Mouse (Mus musculus) intestine, embryonic 16.5 days (tissue): ENCODE data around the gene Sgms2. TPM values are rescaled to one million over a fixed set of nuclear protein-coding genes. Genes with fewer than 3 reads are reported as not detected.
A peak's percentile ranks its signal among the peaks of the same experiment; 100 is the strongest.

Experiments used
- ATAC-seq: fragments of 200-750 bp; cut with Nextera tagmentation; 2 replicates; pipeline ENCODE4 v1.8.0; 2017; ENCODE audit warnings: moderate TSS enrichment, moderate library complexity
- H3K27ac ChIP-seq: fragments of 300-500 bp; sonication (generic); 2 replicates; pipeline ENCODE4 v1.5.1; 2014; ENCODE audit warnings: mild to moderate bottlenecking, low read length
- H3K27me3 ChIP-seq: fragments of 300-500 bp; sonication (generic); replicated peaks from 2 replicates; pipeline ENCODE4 v1.6.1; 2014; ENCODE audit warnings: low read length, control low read depth, mixed read lengths; ENCODE audit not compliant: control insufficient read depth, insufficient read depth
- H3K36me3 ChIP-seq: fragments of 300-500 bp; sonication (generic); 2 replicates; pipeline ENCODE4 v1.6.1; 2014; ENCODE audit warnings: low read length, control low read depth; ENCODE audit not compliant: control insufficient read depth, insufficient read depth
- H3K4me1 ChIP-seq: fragments of 300-500 bp; sonication (generic); 2 replicates; pipeline ENCODE4 v1.6.1; 2014; ENCODE audit warnings: low read length, control low read depth, mixed read lengths; ENCODE audit not compliant: control insufficient read depth, insufficient read depth
- H3K4me2 ChIP-seq: fragments of 300-500 bp; sonication (generic); 2 replicates; pipeline ENCODE4 v1.6.1; 2014; ENCODE audit warnings: low read depth, low read length, control low read depth
- H3K4me3 ChIP-seq: fragments of 300-500 bp; sonication (generic); 2 replicates; pipeline ENCODE4 v1.5.1; 2014; ENCODE audit warnings: mild to moderate bottlenecking, low read length
- H3K9ac ChIP-seq: fragments of 300-500 bp; sonication (generic); 2 replicates; pipeline ENCODE4 v1.6.1; 2014; ENCODE audit warnings: low read depth, low read length
- H3K9me3 ChIP-seq: fragments of 300-500 bp; sonication (generic); 2 replicates; pipeline ENCODE4 v1.6.1; 2016; ENCODE audit warnings: low read length, control low read depth; ENCODE audit not compliant: control insufficient read depth
- WGBS: fragments of 180-500 bp; shearing (Covaris S2); extraction: QIAGEN DNeasy Blood & Tissue Kit; methylation state at CpG from one replicate; pipeline ENCODE4 v1.1.7; 2014; 5-methylcytosine and 5-hydroxymethylcytosine counted together
- polyA plus RNA-seq: library from polyadenylated mRNA; unstranded; fragments of >200 nt; fragmentation: Nextera tagmentation; extraction: Ambion mirVana; gene quantifications from 2 replicates; pipeline ENCODE4 v1.2.1, GENCODE M21; 2015

Sgms2 gene
- polyA plus RNA-seq, 1 experiment from 2014 or later: 18.4 TPM

GRCm38 (mm10) chr3:131490143-131490908, 885 bp downstream of the Sgms2 start:
- peak overlapping the region; percentile 93 for H3K4me2 ChIP-seq
- H3K9me3 ChIP-seq: no peaks in the 10 kb centered on the region
- under 1% methylated on average over 75 of the region's 78 CpGs for WGBS
- peak overlapping the region; percentile 96 for H3K27ac ChIP-seq
- ATAC-seq: peak; percentile 93
- H3K9ac ChIP-seq: peak overlapping the region; percentile 86
- peaks cover 7% of the 10 kb centered on the region; the same call in 1 of the 2 replicates for H3K4me1 ChIP-seq
- 0 out of 2 replicates have a peak, but pooled peaks cover 3% of the 10 kb centered on the region for H3K27me3 ChIP-seq
- no peaks in the 10 kb centered on the region for H3K36me3 ChIP-seq
- H3K4me3 ChIP-seq: peak overlapping the region; percentile 77

GRCm38 (mm10) chr3:131489657-131490142, 1.5 kb downstream of the Sgms2 start:
- Histone ChIP-seq H3K4me1 (peaks cover 7% of the 10 kb centered on the region; the same call in 1 of the 2 replicates), H3K9ac (peak overlapping the region; percentile 86), H3K9me3 (no peaks in the 10 kb centered on the region), H3K4me2 (peak overlapping the region; percentile 93), H3K27ac (peak overlapping the region; percentile 96), H3K36me3 (no peaks in the 10 kb centered on the region), H3K4me3 (peak overlapping the region; percentile 77), H3K27me3 (0 out of 2 replicates have a peak, but pooled peaks cover 3% of the 10 kb centered on the region)
- WGBS: under 1% methylated on average over 36 of the region's 36 CpGs
- ATAC-seq: peak; percentile 60

GRCm38 (mm10) chr3:131488969-131489368, 2.2 kb downstream of the Sgms2 start:
- 0 out of 2 replicates have a peak overlapping the region, but pooled peaks have one; percentile 21 for H3K9ac ChIP-seq
- ATAC-seq: peak; percentile 19
- peak overlapping the region; percentile 77 for H3K4me3 ChIP-seq
- H3K4me1 ChIP-seq: peaks cover 7% of the 10 kb centered on the region; the same call in 1 of the 2 replicates
- peak overlapping the region; percentile 96 for H3K27ac ChIP-seq
- no peaks in the 10 kb centered on the region for H3K9me3 ChIP-seq
- H3K36me3 ChIP-seq: no peaks in the 10 kb centered on the region
- 0 out of 2 replicates have a peak, but pooled peaks cover 3% of the 10 kb centered on the region for H3K27me3 ChIP-seq
- peak overlapping the region; percentile 93 for H3K4me2 ChIP-seq
- 23% methylated on average over 5 of the region's 5 CpGs for WGBS

- Histone ChIP-seq H3K36me3 (no peaks in the 10 kb centered on the region), H3K9ac (no peak overlapping the region), H3K4me3 (peak overlapping the region; percentile 16; the same call in 1 of the 2 replicates), H3K27me3 (0 out of 2 replicates have a peak, but pooled peaks cover 3% of the 10 kb centered on the region), H3K27ac (peak overlapping the region; percentile 37; the same call in 1 of the 2 replicates), H3K4me2 (peak overlapping the region; percentile 34; the same call in 1 of the 2 replicates), H3K4me1 (peaks cover 7% of the 10 kb centered on the region; the same call in 1 of the 2 replicates), H3K9me3 (no peaks in the 10 kb centered on the region)
- peak; percentile 74 for ATAC-seq
- WGBS: 53% methylated on average over 9 of the region's 9 CpGs
Observed at GRCm38 (mm10) chr3:131488403-131488802, 2.8 kb downstream of the Sgms2 start.

GRCm38 (mm10) chr3:131485388-131485787, 5.8 kb downstream of the Sgms2 start:
- ATAC-seq: no peak
- H3K27ac ChIP-seq: 0 out of 2 replicates have a peak overlapping the region, but pooled peaks have one; percentile 39
- no peak overlapping the region for H3K9ac ChIP-seq
- H3K4me3 ChIP-seq: no peak overlapping the region
- WGBS: 60% methylated on average over 5 of the region's 5 CpGs
- H3K4me1 ChIP-seq: no peaks in the 10 kb centered on the region
- no peaks in the 10 kb centered on the region for H3K9me3 ChIP-seq
- H3K36me3 ChIP-seq: no peaks in the 10 kb centered on the region
- no peaks in the 10 kb centered on the region for H3K27me3 ChIP-seq
- no peak overlapping the region for H3K4me2 ChIP-seq

- Histone ChIP-seq H3K4me3 (no peak overlapping the region), H3K4me1 (no peaks in the 10 kb centered on the region), H3K27me3 (no peaks in the 10 kb centered on the region), H3K4me2 (no peak overlapping the region), H3K27ac (no peak overlapping the region), H3K36me3 (no peaks in the 10 kb centered on the region), H3K9ac (no peak overlapping the region), H3K9me3 (no peaks in the 10 kb centered on the region)
- no peak for ATAC-seq
- WGBS: 91% methylated on average over 7 of the region's 7 CpGs
Observed at GRCm38 (mm10) chr3:131483650-131484049, 7.6 kb downstream of the Sgms2 start.

- no peak overlapping the region for H3K9ac ChIP-seq
- H3K4me1 ChIP-seq: no peaks in the 10 kb centered on the region
- ATAC-seq: no peak
- H3K4me3 ChIP-seq: no peak overlapping the region
- H3K4me2 ChIP-seq: no peak overlapping the region
- no peaks in the 10 kb centered on the region for H3K27me3 ChIP-seq
- no peak overlapping the region for H3K27ac ChIP-seq
- H3K9me3 ChIP-seq: no peaks in the 10 kb centered on the region
- H3K36me3 ChIP-seq: no peaks in the 10 kb centered on the region
- WGBS: 58% methylated on average over 17 of the region's 17 CpGs
Observed at GRCm38 (mm10) chr3:131481976-131482712, 9.1 kb downstream of the Sgms2 start.

GRCm38 (mm10) chr3:131480659-131481058, 10.6 kb downstream of the Sgms2 start:
- Histone ChIP-seq H3K4me3 (no peak overlapping the region), H3K36me3 (no peaks in the 10 kb centered on the region), H3K4me1 (no peaks in the 10 kb centered on the region), H3K9ac (no peak overlapping the region), H3K9me3 (no peaks in the 10 kb centered on the region), H3K27ac (no peak overlapping the region), H3K27me3 (no peaks in the 10 kb centered on the region), H3K4me2 (no peak overlapping the region)
- WGBS: 59% methylated on average over 3 of the region's 3 CpGs
- ATAC-seq: no peak

GRCm38 (mm10) chr3:131479415-131479814, 11.8 kb downstream of the Sgms2 start:
- Histone ChIP-seq H3K4me2 (no peak overlapping the region), H3K36me3 (no peaks in the 10 kb centered on the region), H3K27me3 (no peaks in the 10 kb centered on the region), H3K9me3 (no peaks in the 10 kb centered on the region), H3K27ac (no peak overlapping the region), H3K4me1 (no peaks in the 10 kb centered on the region), H3K9ac (no peak overlapping the region), H3K4me3 (no peak overlapping the region)
- 85% methylated on average over 3 of the region's 3 CpGs for WGBS
- no peak for ATAC-seq
